In the genomic region with DNA sequence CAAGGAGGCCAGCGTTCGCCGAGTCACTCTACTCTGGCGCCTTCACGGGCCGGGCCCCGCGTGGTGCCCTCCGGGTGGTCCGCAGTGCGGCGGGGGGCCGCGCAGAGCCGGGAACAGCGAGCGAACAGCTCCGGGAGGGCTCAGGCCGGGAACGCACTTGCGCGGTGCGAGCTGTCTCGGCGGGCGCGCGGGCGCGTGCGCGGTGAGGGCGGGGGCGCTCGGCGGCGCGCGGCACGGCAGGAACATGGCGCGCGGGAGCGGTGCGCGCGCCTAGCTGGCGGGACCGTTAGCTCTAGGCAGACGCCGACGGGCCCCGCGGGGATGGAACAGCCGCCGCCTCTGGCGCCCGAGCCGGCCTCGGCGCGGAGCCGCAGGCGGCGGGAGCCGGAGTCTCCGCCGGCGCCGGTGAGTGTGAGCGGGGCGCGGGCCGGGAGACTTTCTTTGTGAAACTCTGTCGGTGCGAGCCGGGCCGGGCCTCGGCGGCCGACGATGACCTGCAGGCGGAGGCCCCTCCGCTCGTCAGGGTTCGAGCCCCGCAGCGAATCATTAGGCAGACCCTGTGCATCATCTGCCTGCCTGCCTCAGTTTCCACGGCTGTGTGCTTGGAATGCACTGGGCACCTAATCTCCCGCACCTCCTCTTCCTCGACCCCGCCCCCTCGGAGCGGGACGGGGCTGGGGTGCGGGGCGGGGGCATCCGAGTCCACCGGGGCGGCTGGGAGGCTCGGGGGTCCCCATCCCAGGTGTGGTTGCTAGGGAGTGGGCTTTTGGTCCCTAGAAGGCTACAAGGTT, we compare ENCODE assay signal across 1 mouse cellular context.
TF ChIP-seq lines count a peak whose summit lies in the region.

Ttc28 (plus strand) TSS at position 220 of the 791 bp plus-strand sequence.

TF ChIP-seq in CH12.LX, 34 proteins besides CTCF, POLR2A, EP300 and RAD21 (continued from another document):
- TF ChIP-seq JUN (IDR thresholded peaks at IDR 0.05; ENCODE audit: insufficient read depth, low read depth, low read length) (no peak), ZMIZ1 (IDR thresholded peaks at IDR 0.05; ENCODE audit: low read depth, low read length) (no peak), NRF1 (IDR thresholded peaks at IDR 0.05; ENCODE audit: low read depth, low read length) (peak; percentile 87), IRF4 (IDR thresholded peaks at IDR 0.05; ENCODE audit: low read depth, low read length) (0 out of 2 replicates have a peak, but pooled peaks have one; percentile 6), USF2 (conservative IDR thresholded peaks at IDR 0.05; ENCODE audit: low read depth, low read length) (no peak), MXI1 (IDR thresholded peaks at IDR 0.05; ENCODE audit: low read depth, low read length) (no peak; the same call in 1 of the 2 replicates), HCFC1 (IDR thresholded peaks at IDR 0.05; ENCODE audit: low read depth, low read length) (no peak), MAFK (IDR thresholded peaks at IDR 0.05; ENCODE audit: insufficient replicate concordance, low read length) (no peak), MAZ (IDR thresholded peaks at IDR 0.05; ENCODE audit: low read depth, low read length) (peak; percentile 19; the same call in 1 of the 2 replicates), ZC3H11A (IDR thresholded peaks at IDR 0.05; ENCODE audit: low read depth, low read length) (no peak), MYC (IDR thresholded peaks at IDR 0.05; ENCODE audit: low read depth, low read length) (no peak), ELF1 (IDR thresholded peaks at IDR 0.05; ENCODE audit: low read depth, low read length) (0 out of 2 replicates have a peak, but pooled peaks have one; percentile 15), USF1 (IDR thresholded peaks at IDR 0.05; ENCODE audit: low read depth, low read length) (no peak), ZKSCAN1 (IDR thresholded peaks at IDR 0.05; ENCODE audit: borderline replicate concordance, low read depth, low read length) (no peak), SIN3A (IDR thresholded peaks at IDR 0.05; ENCODE audit: low read length) (no peak), KAT2A (IDR thresholded peaks at IDR 0.05; ENCODE audit: insufficient replicate concordance, low read length) (no peak), MAX (IDR thresholded peaks at IDR 0.05; ENCODE audit: low read length) (no peak), ZNF384 (IDR thresholded peaks at IDR 0.05; ENCODE audit: low read depth, low read length) (no peak), ETS1 (conservative IDR thresholded peaks at IDR 0.05; ENCODE audit: low read depth, low read length) (no peak), TCF12 (IDR thresholded peaks at IDR 0.05; ENCODE audit: low read depth, low read length) (peak; percentile 53; the same call in 1 of the 2 replicates), POLR2AphosphoS2 (IDR thresholded peaks at IDR 0.05; ENCODE audit: low read depth, low read length) (no peak), RCOR1 (conservative IDR thresholded peaks at IDR 0.05; ENCODE audit: low read depth, low read length) (no peak), NELFE (IDR thresholded peaks at IDR 0.05; ENCODE audit: low read depth, low read length) (peak; percentile 49; the same call in 1 of the 2 replicates)
TF ChIP-seq in CH12.LX: peak in this region for 6.
